Mouse (Mus musculus) brain, embryonic 18.5 days (tissue): Measurements from ENCODE around the gene Cd48.
"Not testable (repeated sequence)": the region's sequence is repeated elsewhere in the genome, so short reads cannot be mapped to it uniquely, and the experiment has no call there.

ENCODE experiments used
- DNase-seq: peaks from one replicate; pipeline ENCODE4 v3.0.0-alpha.2; 2012; ENCODE audit warnings: low read depth, low spot score

The Cd48 gene

DNA sequence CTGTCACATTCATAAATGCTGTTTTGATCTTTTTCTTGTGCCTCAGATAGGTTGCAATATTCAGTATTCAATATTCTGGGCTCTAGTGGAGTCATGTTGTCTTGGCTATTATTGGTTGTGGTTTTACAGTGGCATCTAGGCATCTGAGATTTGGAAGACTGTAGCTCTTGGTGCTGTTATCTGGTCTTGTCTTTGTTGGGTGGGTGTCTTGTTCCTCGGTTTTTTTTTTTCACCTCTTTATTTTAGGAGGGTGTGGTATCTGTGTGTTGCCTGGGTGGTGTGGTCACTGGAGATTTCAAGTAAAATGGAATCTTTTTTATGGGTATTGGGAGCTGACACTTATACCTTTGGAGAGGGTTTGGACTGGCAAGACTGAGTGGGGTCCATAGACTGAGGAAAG lies 12.1 kb downstream of the Cd48 start:
- DNase-seq = no peak

DNA sequence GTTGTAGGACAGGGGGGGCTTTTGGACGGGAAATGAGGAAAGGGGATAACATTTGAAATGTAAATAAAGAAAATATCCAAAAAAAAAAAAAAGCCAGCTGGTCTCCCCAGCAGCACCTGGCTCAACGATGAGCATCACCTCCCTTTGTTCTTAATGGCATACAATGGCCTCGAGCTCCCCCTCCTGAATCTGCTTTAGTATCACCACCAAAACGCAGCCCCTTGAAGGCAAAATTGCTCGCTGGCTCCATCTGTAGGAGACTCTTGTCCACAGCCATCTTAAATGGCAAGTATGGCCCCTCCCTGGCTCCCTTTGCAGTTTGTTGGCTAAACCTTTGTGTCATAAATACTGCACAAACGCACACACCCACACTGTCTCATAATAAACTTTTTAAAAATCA lies 17.2 kb downstream of the Cd48 start:
- no peak for DNase-seq

DNA sequence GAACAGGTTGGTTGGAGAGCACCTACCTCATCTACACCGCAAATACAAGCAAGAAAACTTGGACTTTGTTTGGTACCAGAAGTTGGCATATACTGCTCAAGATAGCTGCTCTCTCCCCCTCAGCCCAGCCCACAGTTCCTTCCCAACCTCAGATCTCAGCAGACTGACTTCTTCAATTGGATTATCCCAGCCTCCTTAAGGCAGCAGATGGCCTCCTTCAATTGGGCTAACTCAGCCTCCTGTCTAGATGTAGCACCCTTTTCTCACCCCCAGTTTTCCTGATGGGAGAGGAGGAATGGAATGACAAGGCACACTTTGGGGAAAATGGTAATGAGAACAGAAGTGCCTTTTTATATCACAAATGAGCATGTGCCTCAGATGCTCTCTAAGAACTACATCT lies 31.9 kb downstream of the Cd48 start:
- not testable (repeated sequence) for DNase-seq

DNA sequence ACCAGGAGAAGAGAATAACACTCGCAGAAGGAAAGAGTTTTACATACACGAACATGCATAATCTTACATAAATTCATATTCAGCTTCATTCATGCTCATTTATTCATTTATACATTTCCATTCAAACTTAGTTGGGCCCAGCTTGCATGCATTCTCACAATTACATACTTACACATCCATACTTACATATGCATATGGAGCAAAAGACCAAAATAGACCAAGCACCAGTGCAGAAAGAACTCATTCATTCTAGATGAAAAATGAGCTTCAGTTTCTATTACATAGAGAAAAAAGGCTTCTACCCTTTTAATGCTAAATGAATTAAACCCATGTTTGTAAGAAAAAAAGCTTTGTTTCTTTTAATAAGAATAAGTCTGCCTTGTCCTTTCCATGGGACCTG lies 33.6 kb downstream of the Cd48 start:
- no peak for DNase-seq

DNA sequence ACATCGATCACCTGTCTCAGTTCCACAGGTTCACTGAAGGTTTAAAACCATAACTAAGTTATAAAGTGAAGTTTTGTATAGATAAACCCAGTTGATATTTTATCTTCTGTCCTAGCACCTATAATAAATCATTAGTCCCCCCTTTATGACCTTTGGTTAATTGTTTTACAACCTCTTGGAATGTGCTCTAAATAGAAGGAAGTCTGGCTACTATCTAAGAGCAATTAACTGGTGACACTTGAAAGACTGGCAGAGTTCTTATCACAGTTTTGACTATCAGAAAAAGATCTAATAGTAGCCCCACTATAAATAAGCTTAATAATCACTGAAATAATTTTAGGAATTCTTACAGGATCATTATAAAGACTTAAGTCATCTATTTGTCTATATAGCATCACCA lies 34.4 kb downstream of the Cd48 start:
- no peak for DNase-seq

DNA sequence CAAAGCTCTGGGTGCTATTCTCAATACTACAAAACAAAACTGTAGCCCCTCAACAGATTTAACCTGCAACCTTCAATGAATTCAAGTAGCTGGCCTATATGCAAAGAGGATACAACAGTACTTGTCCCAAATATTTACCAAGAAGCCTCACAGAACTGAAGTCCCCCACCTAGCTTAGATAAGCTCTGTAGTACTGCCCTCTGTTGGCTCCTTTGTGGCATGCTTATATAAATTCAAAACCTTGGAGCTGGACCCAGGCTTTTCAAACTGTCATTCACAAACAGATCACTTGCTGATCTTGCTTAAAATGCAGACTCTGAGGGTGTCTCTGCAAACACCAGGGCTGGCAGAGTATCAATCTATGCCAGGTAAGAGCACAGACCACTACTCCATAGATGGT lies 49.4 kb downstream of the Cd48 start:
- no peak for DNase-seq

DNA sequence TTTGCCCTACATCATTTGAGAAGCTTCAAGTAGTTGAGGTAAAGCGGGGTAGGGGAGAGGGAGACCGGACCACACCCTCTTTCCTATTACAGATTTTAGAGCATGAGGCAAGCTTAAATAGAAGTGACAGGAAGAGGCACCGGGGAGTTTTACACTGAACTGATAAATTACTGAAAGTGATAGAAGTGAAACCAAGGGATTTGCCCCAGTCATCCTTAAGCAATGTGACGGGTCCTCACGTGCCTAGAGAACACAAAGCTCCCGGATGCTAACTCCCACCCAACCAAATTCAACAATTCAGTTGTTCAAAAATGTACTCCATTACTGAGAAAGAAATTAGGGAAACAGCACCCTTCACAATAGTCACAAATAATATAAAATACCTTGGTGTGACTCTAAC lies 53.1 kb downstream of the Cd48 start:
- DNase-seq = no peak

DNA sequence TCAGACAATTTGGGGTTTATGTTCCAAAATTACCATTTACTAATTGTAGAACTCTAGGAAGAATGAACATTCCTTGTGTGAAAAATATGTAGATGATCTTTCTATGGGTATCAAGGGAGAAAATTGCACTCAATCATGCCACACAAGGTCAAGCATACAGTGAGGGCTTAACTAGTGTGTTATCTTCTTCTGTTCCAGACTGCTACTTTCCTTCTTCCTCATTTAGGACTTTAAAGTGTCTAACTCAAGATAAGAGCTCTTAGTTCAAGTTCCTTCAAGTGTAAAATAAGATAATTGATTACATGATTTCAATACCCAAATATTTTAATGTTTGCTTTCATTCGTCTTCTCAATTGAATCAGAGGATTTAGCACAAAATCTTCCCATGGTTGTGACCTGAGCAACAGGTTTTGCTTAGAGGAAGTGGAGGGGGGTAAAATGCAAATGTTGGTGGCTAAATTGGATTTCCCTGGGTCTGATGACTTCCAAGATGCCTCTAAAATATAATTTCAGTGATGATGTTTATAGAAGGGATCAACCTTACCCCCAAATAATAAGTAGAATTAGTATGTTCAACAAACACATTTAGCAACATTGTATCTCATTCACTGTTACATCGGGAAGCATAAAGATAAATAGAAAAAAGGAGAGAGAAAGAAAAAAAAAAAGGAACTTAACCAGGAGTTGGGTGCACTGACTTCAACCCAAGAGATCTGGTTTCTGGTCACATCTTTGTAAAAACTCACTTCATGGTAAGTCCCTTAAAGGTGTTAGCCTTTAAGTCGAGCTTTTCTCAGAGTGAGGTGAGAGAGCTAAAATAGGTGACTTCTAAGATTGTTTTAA lies 66.5 kb downstream of the Cd48 start:
- DNase-seq = no peak
